Mouse (Mus musculus): ENCODE measurements around the gene Gm28047. TPM values are rescaled to one million over a fixed set of nuclear protein-coding genes. Genes with fewer than 3 reads are reported as not detected.

Gm28047 gene
- polyA plus RNA-seq, 1 experiment: not detected

- Histone ChIP-seq H3K27me3 (ENCODE audit: control insufficient read depth, insufficient read depth, insufficient read length) (no peaks in the 10 kb centered on the region), H3K4me2 (ENCODE audit: low read depth) (peak overlapping the region; percentile 94), H3K79me2 (ENCODE audit: control insufficient read depth, insufficient read depth) (peaks cover 29% of the 10 kb centered on the region), H3K36me3 (ENCODE audit: control insufficient read depth, insufficient read depth) (peaks cover 10% of the 10 kb centered on the region), H3ac (ENCODE audit: control insufficient read depth, insufficient read length) (peak overlapping the region; percentile 37), H3K4me3 (peak overlapping the region; percentile 56)
- TF ChIP-seq REST (IDR thresholded peaks at IDR 0.05; ENCODE audit: insufficient read depth, insufficient read length) (no peak), CEBPB (IDR thresholded peaks at IDR 0.05; ENCODE audit: insufficient read depth, poor library complexity, severe bottlenecking) (no peak), MAX (IDR thresholded peaks at IDR 0.05; ENCODE audit: low read depth) (no peak), SRF (IDR thresholded peaks at IDR 0.05; ENCODE audit: control insufficient read depth, insufficient read length, low read depth) (no peak), USF1 (IDR thresholded peaks at IDR 0.05; ENCODE audit: low read depth) (no peak), MYOD1 (IDR thresholded peaks at IDR 0.05; ENCODE audit: control insufficient read depth in 1 of 3, insufficient read length in 2 of 3, low read depth in 2 of 3) (no peak), TCF12 (IDR thresholded peaks at IDR 0.05; ENCODE audit: insufficient read depth, poor library complexity, severe bottlenecking) (no peak), TCF3 (IDR thresholded peaks at IDR 0.05; ENCODE audit: insufficient read length, low read depth) (no peak), POLR2AphosphoS2 (IDR thresholded peaks at IDR 0.05; ENCODE audit: insufficient read length, low read depth) (no peak), POLR2A (IDR thresholded peaks at IDR 0.05; ENCODE audit: insufficient read length, low read depth) (no peak), MYOG (IDR thresholded peaks at IDR 0.05; ENCODE audit: control insufficient read depth in 1 of 3, insufficient read depth in 1 of 3, insufficient read length in 2 of 3, low read depth in 2 of 3) (no peak), E2F4 (IDR thresholded peaks at IDR 0.05; ENCODE audit: insufficient read depth) (no peak)
Observed at GRCm38 (mm10) chr15:102519211-102520141, 105.4 kb downstream of the Gm28047 start.

GRCm38 (mm10) chr15:102518859-102519201, 106.0 kb downstream of the Gm28047 start:
- TF ChIP-seq POLR2AphosphoS2 (IDR thresholded peaks at IDR 0.05; ENCODE audit: insufficient read length, low read depth): no peak
- no peak for TF ChIP-seq TCF12 (IDR thresholded peaks at IDR 0.05; ENCODE audit: insufficient read depth, poor library complexity, severe bottlenecking)
- no peak for TF ChIP-seq SRF (IDR thresholded peaks at IDR 0.05; ENCODE audit: control insufficient read depth, insufficient read length, low read depth)
- no peak for TF ChIP-seq CEBPB (IDR thresholded peaks at IDR 0.05; ENCODE audit: insufficient read depth, poor library complexity, severe bottlenecking)
- TF ChIP-seq USF1 (IDR thresholded peaks at IDR 0.05; ENCODE audit: low read depth): no peak
- TF ChIP-seq REST (IDR thresholded peaks at IDR 0.05; ENCODE audit: insufficient read depth, insufficient read length): no peak
- TF ChIP-seq TCF3 (IDR thresholded peaks at IDR 0.05; ENCODE audit: insufficient read length, low read depth): no peak
- TF ChIP-seq E2F4 (IDR thresholded peaks at IDR 0.05; ENCODE audit: insufficient read depth): no peak
- TF ChIP-seq MYOG (IDR thresholded peaks at IDR 0.05; ENCODE audit: control insufficient read depth in 1 of 3, insufficient read depth in 1 of 3, insufficient read length in 2 of 3, low read depth in 2 of 3): no peak
- no peak for TF ChIP-seq POLR2A (IDR thresholded peaks at IDR 0.05; ENCODE audit: insufficient read length, low read depth)
- Histone ChIP-seq H3K27me3 (ENCODE audit: control insufficient read depth, insufficient read depth, insufficient read length) (no peaks in the 10 kb centered on the region), H3K4me3 (peak overlapping the region; percentile 56), H3ac (ENCODE audit: control insufficient read depth, insufficient read length) (peak overlapping the region; percentile 37), H3K79me2 (ENCODE audit: control insufficient read depth, insufficient read depth) (peaks cover 29% of the 10 kb centered on the region), H3K36me3 (ENCODE audit: control insufficient read depth, insufficient read depth) (peaks cover 10% of the 10 kb centered on the region), H3K4me2 (ENCODE audit: low read depth) (peak overlapping the region; percentile 94)

GRCm38 (mm10) chr15:102517976-102518858, 106.7 kb downstream of the Gm28047 start, which contains the start of gene Tarbp2:
Gene Tarbp2, plus strand, starts transcription at chr15:102518192.
- peaks cover 29% of the 10 kb centered on the region for H3K79me2 ChIP-seq (ENCODE audit: control insufficient read depth, insufficient read depth)
- peak within 1 kb of the TSS; percentile 37 for H3ac ChIP-seq (ENCODE audit: control insufficient read depth, insufficient read length)
- no peaks in the 10 kb centered on the region for H3K27me3 ChIP-seq (ENCODE audit: control insufficient read depth, insufficient read depth, insufficient read length)
- H3K4me2 ChIP-seq (ENCODE audit: low read depth): peak within 1 kb of the TSS; percentile 100
- H3K36me3 ChIP-seq (ENCODE audit: control insufficient read depth, insufficient read depth): peaks cover 10% of the 10 kb centered on the region
- peak; percentile 98 for TF ChIP-seq POLR2AphosphoS2 (IDR thresholded peaks at IDR 0.05; ENCODE audit: insufficient read length, low read depth)
- no peak for TF ChIP-seq USF1 (IDR thresholded peaks at IDR 0.05; ENCODE audit: low read depth)
- peak; percentile 63 for TF ChIP-seq SRF (IDR thresholded peaks at IDR 0.05; ENCODE audit: control insufficient read depth, insufficient read length, low read depth)
- peak; percentile 81 for TF ChIP-seq POLR2A (IDR thresholded peaks at IDR 0.05; ENCODE audit: insufficient read length, low read depth)
- no peak for TF ChIP-seq TCF3 (IDR thresholded peaks at IDR 0.05; ENCODE audit: insufficient read length, low read depth)
- no peak for TF ChIP-seq CEBPB (IDR thresholded peaks at IDR 0.05; ENCODE audit: insufficient read depth, poor library complexity, severe bottlenecking)
- TF ChIP-seq TCF12 (IDR thresholded peaks at IDR 0.05; ENCODE audit: insufficient read depth, poor library complexity, severe bottlenecking): no peak
- TF ChIP-seq REST (IDR thresholded peaks at IDR 0.05; ENCODE audit: insufficient read depth, insufficient read length): no peak
- peak in 2 of 3 experiments; percentile 57 to 78 for TF ChIP-seq MYOG (IDR thresholded peaks at IDR 0.05; ENCODE audit: control insufficient read depth in 1 of 3, insufficient read depth in 1 of 3, insufficient read length in 2 of 3, low read depth in 2 of 3)
- peak in 2 of 3 experiments; percentile 65 to 71 for TF ChIP-seq MYOD1 (IDR thresholded peaks at IDR 0.05; ENCODE audit: control insufficient read depth in 1 of 3, insufficient read length in 2 of 3, low read depth in 2 of 3)
- no peak for TF ChIP-seq MAX (IDR thresholded peaks at IDR 0.05; ENCODE audit: low read depth)
- TF ChIP-seq E2F4 (IDR thresholded peaks at IDR 0.05; ENCODE audit: insufficient read depth): peak; percentile 76
- peak within 1 kb of the TSS; percentile 56 for H3K4me3 ChIP-seq

- no peaks in the 10 kb centered on the region for H3K27me3 ChIP-seq (ENCODE audit: control insufficient read depth, insufficient read depth, insufficient read length)
- TF ChIP-seq MYOD1 (IDR thresholded peaks at IDR 0.05; ENCODE audit: control insufficient read depth in 1 of 3, insufficient read length in 2 of 3, low read depth in 2 of 3) (no peak), SRF (IDR thresholded peaks at IDR 0.05; ENCODE audit: control insufficient read depth, insufficient read length, low read depth) (peak; percentile 51), POLR2AphosphoS2 (IDR thresholded peaks at IDR 0.05; ENCODE audit: insufficient read length, low read depth) (peak; percentile 43), POLR2A (IDR thresholded peaks at IDR 0.05; ENCODE audit: insufficient read length, low read depth) (peak; percentile 65)
- H3K4me2 ChIP-seq (ENCODE audit: low read depth): peak overlapping the region; percentile 100
- peaks cover 29% of the 10 kb centered on the region for H3K79me2 ChIP-seq (ENCODE audit: control insufficient read depth, insufficient read depth)
- H3K4me3 ChIP-seq: peak overlapping the region; percentile 56
- H3ac ChIP-seq (ENCODE audit: control insufficient read depth, insufficient read length): peak overlapping the region; percentile 37
- H3K36me3 ChIP-seq (ENCODE audit: control insufficient read depth, insufficient read depth): peaks cover 9% of the 10 kb centered on the region
Observed at GRCm38 (mm10) chr15:102517631-102517975, 107.3 kb downstream of the Gm28047 start.
